Mouse (Mus musculus) left cerebral cortex, adult 8-10 months (tissue): ENCODE measurements at regions not wholly inside any gene's neighbourhood (a gene's known extent, or its start where the extent isn't known, plus 50 kb on each side); places are given as distances from the start of the nearest gene placed in this dataset.
A peak's percentile ranks its signal among the peaks of the same experiment; 100 is the strongest.

Experiments used
- DNase-seq, 2 experiments: peaks; one replicate each; pipeline ENCODE4 v3.0.0; 2022; ENCODE audit warnings: low spot score in 2 of 2

- DNase-seq: no peak
Observed at GRCm38 (mm10) chr9:73319704-73320307, 206.6 kb downstream of the Rsl24d1 start.

GRCm38 (mm10) chr9:73331066-73331465 lies 217.8 kb downstream of the Rsl24d1 start:
- DNase-seq: no peak

GRCm38 (mm10) chr9:73336039-73336438 lies 222.8 kb downstream of the Rsl24d1 start:
- peak in 1 of 2 experiments; percentile 19 for DNase-seq

GRCm38 (mm10) chr9:73337045-73337740 lies 224.0 kb downstream of the Rsl24d1 start:
- no peak for DNase-seq

- no peak for DNase-seq
Observed at GRCm38 (mm10) chr9:73355876-73356275, 242.7 kb downstream of the Rsl24d1 start.

GRCm38 (mm10) chr9:73358968-73359367 lies 245.7 kb downstream of the Rsl24d1 start:
- no peak for DNase-seq

GRCm38 (mm10) chr9:73380768-73381167 lies 267.5 kb downstream of the Rsl24d1 start:
- DNase-seq: no peak

- DNase-seq: no peak
Observed at GRCm38 (mm10) chr9:73392036-73392435, 278.8 kb downstream of the Rsl24d1 start.

- DNase-seq: no peak
Observed at GRCm38 (mm10) chr9:73413367-73413930, 300.2 kb downstream of the Rsl24d1 start.

- DNase-seq: no peak
Observed at GRCm38 (mm10) chr9:73416084-73416777, 303.0 kb downstream of the Rsl24d1 start.
